Mouse (Mus musculus) megakaryocyte, embryonic 14.5 days (primary cell): ENCODE results near the gene Bok. TPM values are rescaled to one million over a fixed set of nuclear protein-coding genes. Genes with fewer than 3 reads are reported as not detected.

ENCODE experiments used
- H3K27me3 ChIP-seq: replicated peaks from 2 replicates; pipeline ENCODE3; 2012; ENCODE audit warnings: inconsistent platforms
- H3K36me3 ChIP-seq: replicated peaks from 2 replicates; pipeline ENCODE3; 2012; ENCODE audit warnings: low read length, inconsistent platforms, mixed read lengths
- H3K4me1 ChIP-seq: 2 replicates; pipeline ENCODE4 v1.6.1; 2012; ENCODE audit warnings: inconsistent platforms
- H3K4me3 ChIP-seq: replicated peaks from 2 replicates; pipeline ENCODE3; 2012; ENCODE audit warnings: moderate library complexity, mild to moderate bottlenecking, inconsistent platforms
- H3K9me3 ChIP-seq: 2 replicates; pipeline ENCODE4 v1.6.1; 2012; ENCODE audit warnings: inconsistent platforms
- FLI1 ChIP-seq: IDR thresholded peaks from 2 replicates; pipeline ENCODE4 v1.6.1; 2012; ENCODE audit warnings: low read length, inconsistent platforms, mixed read lengths
- GATA1 ChIP-seq: IDR thresholded peaks from 3 replicates; pipeline ENCODE4 v1.6.1; 2012; ENCODE audit warnings: mixed read lengths, low read length, inconsistent platforms, borderline replicate concordance
- polyA plus RNA-seq: library from polyadenylated mRNA; stranded (reverse); fragments of >175 nt; gene quantifications from 2 replicates; pipeline ENCODE4 v1.2.3, GENCODE M21; 2012; ENCODE audit warnings: low replicate concordance; ENCODE audit not compliant: insufficient read depth

Bok gene
- polyA plus RNA-seq, 1 experiment, result 0.84 TPM

DNA sequence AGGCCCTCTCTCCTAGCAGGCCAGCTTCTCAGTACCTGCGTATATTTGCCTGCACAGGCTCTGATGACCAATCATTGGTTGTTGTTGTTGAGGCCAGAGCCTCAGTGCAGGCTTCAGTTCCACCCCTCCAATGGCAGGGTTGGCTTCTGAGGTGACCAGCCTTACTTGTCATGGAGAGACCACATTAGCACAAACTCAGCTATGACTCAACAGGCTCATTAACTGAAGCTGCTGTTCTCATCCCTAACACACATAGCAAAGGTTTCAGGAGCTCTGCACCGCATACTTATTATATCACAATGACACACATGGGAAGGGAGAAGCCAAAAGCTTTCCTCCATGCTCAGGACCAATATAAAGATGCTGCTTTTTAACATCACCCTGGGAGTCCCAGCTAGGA lies 55.2 kb downstream of the Bok start:
- TF ChIP-seq FLI1 (no peak), GATA1 (no peak)
- Histone ChIP-seq H3K36me3 (peaks cover 8% of the 10 kb centered on the region), H3K4me3 (no peak overlapping the region), H3K9me3 (no peaks in the 10 kb centered on the region), H3K27me3 (no peaks in the 10 kb centered on the region), H3K4me1 (peaks cover 31% of the 10 kb centered on the region)

DNA sequence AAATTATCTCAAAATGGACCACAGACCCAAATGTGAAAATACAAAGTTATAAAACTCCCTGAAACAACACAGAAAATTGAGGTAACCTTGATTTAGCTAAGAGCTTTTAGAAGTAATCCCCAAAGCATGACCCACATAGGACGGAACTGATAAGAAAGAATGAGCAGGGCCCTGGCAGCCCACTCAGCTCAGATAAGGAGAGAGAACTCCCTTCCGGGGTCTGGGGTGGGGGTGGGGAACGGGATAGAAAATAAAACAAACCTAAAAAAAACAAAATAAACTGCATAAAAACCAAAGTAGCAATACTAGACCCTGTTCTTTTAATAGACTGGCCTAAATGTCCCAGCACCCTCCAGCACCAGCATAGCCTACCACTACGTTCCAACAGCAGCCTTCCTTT lies 56.5 kb downstream of the Bok start:
- H3K4me3 ChIP-seq, result no peak overlapping the region
- TF ChIP-seq FLI1 (no peak), GATA1 (no peak)
- H3K36me3 ChIP-seq, result peaks cover 15% of the 10 kb centered on the region
- H3K27me3 ChIP-seq, result no peaks in the 10 kb centered on the region
- H3K4me1 ChIP-seq, result peaks cover 29% of the 10 kb centered on the region
- H3K9me3 ChIP-seq, result no peaks in the 10 kb centered on the region

DNA sequence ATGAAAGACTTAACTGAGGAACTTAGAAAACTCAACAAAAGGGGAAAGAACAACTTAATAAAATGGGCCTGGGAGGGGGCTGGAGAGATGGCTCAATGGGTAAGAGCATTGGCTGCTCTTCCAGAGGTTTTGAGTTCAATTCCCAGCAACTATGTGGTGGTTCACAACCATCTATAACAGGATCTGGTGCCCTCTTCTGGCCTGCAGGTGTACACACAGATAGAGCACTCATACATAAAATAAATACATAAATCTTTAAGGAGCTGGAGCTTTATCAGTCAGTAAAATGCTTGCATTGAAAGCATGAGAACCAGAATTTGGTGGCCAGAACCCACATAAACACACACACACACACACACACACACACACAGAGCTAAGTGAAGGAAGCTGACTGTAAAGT lies 57.5 kb downstream of the Bok start:
- TF ChIP-seq FLI1 (no peak), GATA1 (no peak)

More for the DNA sequence above, 57.5 kb downstream of the Bok start:
- H3K27me3 ChIP-seq, result no peaks in the 10 kb centered on the region
- H3K4me1 ChIP-seq, result peaks cover 29% of the 10 kb centered on the region
- no peak overlapping the region for H3K4me3 ChIP-seq
- H3K9me3 ChIP-seq, result no peaks in the 10 kb centered on the region
- peaks cover 15% of the 10 kb centered on the region for H3K36me3 ChIP-seq

Other genes with a start within 250 kb of the Bok start
- gene Hdlbp, start 206.8 kb upstream of the Bok start, polyA plus RNA-seq, result 30.3 and 34.3 TPM in 2 replicates
- gene Farp2, start 173.6 kb upstream of the Bok start, polyA plus RNA-seq, result not detected in 2 replicates
- 21.0 and 51.8 TPM in 2 replicates for gene Stk25, start 27.0 kb upstream of the Bok start, polyA plus RNA-seq
- gene Atg4b, start 65.8 kb downstream of the Bok start, polyA plus RNA-seq, result 2.2 and 7.0 TPM in 2 replicates
- gene Thap4, start 69.2 kb downstream of the Bok start, polyA plus RNA-seq, result 40.4 and 184 TPM in 2 replicates
- gene Dtymk, start 116.3 kb downstream of the Bok start, polyA plus RNA-seq, result 4.6 and 45.2 TPM in 2 replicates
- gene Ing5, start 118.3 kb downstream of the Bok start, polyA plus RNA-seq, result 0.46 TPM in 1 of 2 replicates, not detected in the other
- gene D2hgdh, start 139.2 kb downstream of the Bok start, polyA plus RNA-seq, result 0.55 TPM in 1 of 2 replicates, not detected in the other
- not detected in 2 replicates for gene Gal3st2, start 175.6 kb downstream of the Bok start, polyA plus RNA-seq
- 0.20 TPM in 1 of 2 replicates, not detected in the other for gene Gal3st2b, start 232.7 kb downstream of the Bok start, polyA plus RNA-seq